Mouse (Mus musculus) layer of hippocampus, postnatal 36 days (tissue): ENCODE data around the gene Tet2. TPM values are rescaled to one million over a fixed set of nuclear protein-coding genes. Genes with fewer than 3 reads are reported as not detected.
A peak's percentile ranks its signal among the peaks of the same experiment; 100 is the strongest.
"Not testable (repeated sequence)": the region's sequence is repeated elsewhere in the genome, so short reads cannot be mapped to it uniquely, and the experiment has no call there.

ENCODE experiments used
- DNase-seq, 2 experiments: peaks; one replicate each; pipeline ENCODE4 v3.0.0; 2022
- total RNA-seq, 2 experiments: library from RNA; stranded (reverse); gene quantifications; 2 replicates each; pipeline ENCODE4 v1.2.3; 2021

The Tet2 gene
- total RNA-seq, 2 experiments from 2014 or later: 42.4 to 46.6 TPM

- no peak for DNase-seq
These were observed 1.9 kb upstream of the Tet2 start for GRCm38 (mm10) chr3:133546790-133547189.

DNA sequence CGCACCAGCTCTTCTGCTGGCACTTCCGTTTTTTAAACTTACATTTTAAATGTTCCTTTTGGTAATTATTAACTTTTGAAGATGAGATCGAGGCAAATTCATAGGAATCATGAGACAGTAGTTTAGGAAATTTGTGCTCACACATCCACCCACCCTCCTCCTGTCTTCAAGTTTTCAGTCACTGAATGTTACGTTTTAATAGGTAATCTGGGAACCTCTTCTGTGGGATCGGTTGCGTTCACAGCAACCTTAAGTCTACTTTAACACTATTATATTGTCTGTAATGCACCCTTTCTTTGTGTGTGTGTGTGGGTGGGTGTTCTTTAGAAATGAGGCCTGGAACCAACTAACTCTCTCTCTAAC lies 346 bp upstream of the Tet2 start:
- no peak for DNase-seq

- peak; percentile 86 to 89 for DNase-seq
These were observed 798 bp downstream of the Tet2 start for GRCm38 (mm10) chr3:133544131-133544550.

DNA sequence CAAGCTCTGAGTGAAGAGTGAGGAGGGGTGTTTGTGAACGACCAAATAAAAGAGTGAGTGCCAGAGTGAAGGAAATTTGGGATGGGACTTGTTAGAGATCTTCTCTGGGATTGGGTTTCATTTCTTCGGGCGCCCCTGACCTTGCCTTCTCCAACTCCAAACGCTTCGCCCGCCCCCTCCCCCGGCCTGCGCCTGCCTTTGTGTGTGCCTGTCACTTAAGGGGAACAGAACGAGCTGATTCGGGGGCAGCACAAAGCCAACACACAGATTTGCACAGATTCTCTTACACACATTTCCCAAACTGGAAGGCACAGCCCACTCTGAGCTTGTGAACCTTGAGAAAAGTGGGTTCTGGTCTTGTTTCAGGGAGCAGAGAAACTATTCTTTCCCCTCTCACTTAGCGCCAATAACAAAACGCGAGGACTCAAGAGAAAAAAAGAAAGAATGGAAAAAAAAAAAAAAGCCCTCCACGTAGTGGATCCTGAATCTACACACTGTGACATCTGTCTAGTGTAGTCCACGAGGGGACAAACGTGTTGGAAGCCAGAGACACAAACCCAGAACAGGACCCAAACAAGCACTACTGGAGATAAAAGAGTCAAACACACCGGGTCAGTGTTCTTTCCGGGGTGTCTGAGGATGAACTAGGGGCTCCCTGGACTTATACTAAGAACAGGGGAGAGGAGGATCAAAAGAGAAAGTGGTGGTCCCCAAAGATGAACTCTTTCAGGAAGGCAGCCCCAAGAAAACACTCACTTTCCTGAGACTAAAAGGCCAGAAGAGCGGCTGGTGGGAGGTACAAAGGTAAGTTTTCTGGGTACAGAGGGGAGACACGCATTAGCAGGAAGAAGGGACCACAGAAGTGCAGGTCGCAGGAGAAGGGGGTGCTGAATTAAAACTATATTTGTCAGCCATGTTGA lies 1.6 kb downstream of the Tet2 start:
- peak; percentile 31 to 56 for DNase-seq

GRCm38 (mm10) chr3:133542084-133542483 lies 2.9 kb downstream of the Tet2 start:
- no peak for DNase-seq

DNA sequence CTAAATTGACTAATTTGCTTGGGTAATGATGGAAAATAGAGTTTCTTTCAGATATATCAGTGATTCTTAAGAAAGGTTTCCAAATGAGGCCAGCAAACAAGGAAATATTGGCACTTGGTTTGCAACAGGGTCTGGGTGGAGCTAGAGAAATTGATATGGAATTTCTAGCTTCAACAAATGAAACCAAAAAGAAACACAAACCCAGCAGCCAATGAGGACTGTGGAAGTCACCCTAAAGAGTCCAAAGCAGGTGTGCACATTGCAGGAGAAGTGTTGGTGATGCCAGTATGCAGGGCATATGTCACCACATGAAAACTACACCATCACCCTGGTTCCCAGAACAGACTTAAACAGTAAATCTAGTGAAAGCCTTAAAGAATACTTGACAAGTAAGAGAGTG lies 3.9 kb downstream of the Tet2 start:
- no peak for DNase-seq

GRCm38 (mm10) chr3:133539991-133540390 lies 4.9 kb downstream of the Tet2 start:
- no peak for DNase-seq

DNA sequence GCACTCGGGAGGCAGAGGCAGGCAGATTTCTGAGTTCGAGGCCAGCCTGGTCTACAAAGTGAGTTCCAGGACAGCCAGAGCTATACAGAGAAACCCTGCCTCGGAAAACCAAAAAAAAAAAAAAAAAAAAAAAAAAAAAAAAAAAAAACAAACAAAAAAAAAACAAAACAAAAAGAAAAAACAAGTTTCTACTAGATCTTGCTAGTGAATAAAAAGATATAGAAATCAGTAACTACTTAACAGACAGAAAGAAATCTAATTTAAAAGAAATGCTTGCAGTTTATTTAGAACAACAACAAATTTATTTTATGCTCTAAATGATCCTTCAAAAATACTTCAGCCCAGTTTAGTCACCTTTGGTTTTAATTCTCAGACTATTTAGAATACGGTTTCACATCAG lies 6.4 kb downstream of the Tet2 start:
- not testable (repeated sequence) for DNase-seq

- no peak for DNase-seq
These were observed 9.3 kb downstream of the Tet2 start for GRCm38 (mm10) chr3:133535644-133536043.

- DNase-seq: no peak
These were observed 10.9 kb downstream of the Tet2 start for GRCm38 (mm10) chr3:133534066-133534465.

DNA sequence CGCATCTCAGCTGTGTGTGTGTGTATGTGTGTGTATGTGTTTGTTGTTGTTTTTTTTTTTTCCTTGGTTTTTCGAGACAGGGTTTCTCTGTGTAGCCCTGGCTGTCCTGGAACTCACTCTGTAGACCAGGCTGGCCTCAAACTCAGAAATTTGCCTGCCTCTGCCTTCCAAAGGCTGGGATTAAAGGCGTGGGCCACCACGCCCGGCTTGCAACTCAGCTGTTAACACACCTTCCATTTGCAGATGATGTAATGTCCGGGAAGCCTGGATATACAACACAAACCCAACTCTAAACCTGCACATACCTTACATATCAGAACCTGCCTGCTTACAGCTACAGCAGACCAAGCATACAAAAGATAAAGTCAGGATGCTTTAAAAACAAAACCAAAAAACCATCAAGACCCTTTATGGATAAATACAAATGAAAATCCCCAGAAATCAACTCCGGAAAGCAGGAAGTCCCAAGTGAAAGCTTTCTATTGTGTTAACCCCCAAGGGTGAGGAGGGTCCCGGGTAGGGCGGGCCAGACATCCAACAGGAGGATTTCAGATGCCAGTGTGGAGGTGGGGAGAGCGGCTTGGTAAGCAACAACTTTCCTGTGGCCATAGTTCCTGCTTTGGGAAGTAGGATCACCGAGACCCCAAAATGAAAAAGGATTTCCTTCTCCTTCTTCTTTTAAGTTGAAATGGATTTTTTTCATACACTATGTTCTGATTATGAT lies 11.5 kb downstream of the Tet2 start:
- no peak for DNase-seq

GRCm38 (mm10) chr3:133532806-133533205 lies 12.1 kb downstream of the Tet2 start:
- no peak for DNase-seq

- no peak for DNase-seq
These were observed 12.7 kb downstream of the Tet2 start for GRCm38 (mm10) chr3:133532252-133532651.

DNA sequence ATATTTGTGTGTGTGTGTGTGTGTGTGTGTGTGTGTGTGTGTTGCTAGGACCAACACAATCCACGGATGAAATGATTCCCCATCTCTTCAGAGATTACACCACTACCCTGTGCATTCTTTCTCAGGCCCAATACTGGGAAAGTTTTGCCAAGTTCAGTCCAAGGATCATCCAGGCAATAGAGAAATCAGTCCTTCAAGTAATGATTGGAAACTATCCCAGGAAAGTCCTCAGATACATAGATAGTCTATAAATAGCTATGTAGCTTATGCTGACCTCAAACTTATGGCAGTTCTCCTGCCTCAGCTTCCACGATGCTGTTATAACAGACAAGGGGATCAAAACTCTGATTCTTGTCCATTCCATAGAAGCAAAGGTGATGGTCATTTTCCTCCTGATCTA lies 13.8 kb downstream of the Tet2 start:
- DNase-seq: no peak

DNA sequence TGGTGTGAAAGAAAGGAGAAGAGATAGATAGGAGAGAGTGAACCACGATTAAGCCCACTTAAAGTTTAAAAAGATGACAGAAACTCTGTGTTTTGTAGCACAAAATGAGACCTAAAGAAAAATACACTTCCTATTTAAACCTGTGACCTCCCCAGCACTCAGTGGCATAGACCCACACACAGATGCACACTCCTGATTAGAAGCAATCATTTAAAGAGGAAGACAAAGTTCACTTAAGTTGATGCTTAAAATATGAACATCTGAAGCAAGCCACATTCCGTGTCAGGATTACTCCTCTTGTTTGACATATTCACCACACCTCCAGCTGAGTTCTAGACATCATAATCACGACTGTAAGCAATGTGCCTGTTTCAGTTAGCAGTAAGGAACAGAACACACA lies 14.3 kb downstream of the Tet2 start:
- no peak for DNase-seq

DNA sequence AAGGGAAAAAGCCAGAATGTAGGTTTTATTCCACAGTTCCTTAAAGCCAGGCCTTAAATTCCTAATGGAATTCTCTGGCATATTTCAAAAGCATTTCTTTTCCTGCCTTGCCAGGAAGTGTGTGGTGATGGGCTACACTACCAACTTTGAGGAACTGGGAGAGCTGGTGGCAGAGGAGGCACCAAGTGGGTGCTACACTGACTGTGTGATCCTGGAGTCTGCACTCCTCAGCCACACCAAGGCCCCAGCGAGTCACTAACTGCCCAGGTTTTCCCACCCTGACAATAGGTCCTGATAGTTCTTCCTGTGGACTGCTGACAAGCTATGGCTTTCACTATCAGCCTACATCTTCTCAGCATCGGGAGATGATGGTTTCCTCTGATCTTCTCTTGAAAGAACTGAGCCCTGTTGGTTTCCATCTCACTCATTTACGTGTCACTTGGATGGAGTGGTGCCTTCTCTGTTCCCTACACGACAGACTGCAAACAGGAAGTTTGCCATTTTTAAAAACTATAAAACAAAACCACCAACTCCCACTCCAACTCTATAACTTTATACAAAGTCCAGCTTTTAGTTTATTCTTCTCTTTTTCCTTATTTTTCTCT lies 18.7 kb downstream of the Tet2 start:
- DNase-seq: no peak

GRCm38 (mm10) chr3:133525578-133525977 lies 19.4 kb downstream of the Tet2 start:
- no peak for DNase-seq

- no peak for DNase-seq
These were observed 20.4 kb downstream of the Tet2 start for GRCm38 (mm10) chr3:133524341-133525050.

- DNase-seq: no peak
These were observed 21.7 kb downstream of the Tet2 start for GRCm38 (mm10) chr3:133523191-133523590.

DNA sequence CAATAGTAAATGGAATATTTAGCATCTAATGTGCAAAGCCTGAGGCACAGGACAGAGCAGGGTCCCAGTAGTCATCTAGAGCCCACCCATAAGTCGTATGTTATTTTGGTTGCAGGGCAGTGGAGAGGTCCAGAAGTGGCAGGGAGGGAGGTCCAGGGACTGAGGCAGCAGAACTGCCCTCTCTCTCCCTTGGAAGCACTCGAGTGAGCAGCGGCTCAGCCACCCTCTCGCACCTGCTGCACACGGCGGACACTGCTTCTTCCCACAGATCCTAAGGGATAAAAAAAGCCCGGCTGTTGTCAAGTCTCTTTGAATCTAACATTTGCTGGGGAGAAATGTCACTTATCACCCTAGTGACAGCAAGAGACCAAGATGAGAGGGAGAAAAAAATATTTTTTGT lies 22.6 kb downstream of the Tet2 start:
- DNase-seq: no peak

- DNase-seq: no peak
These were observed 26.1 kb downstream of the Tet2 start for GRCm38 (mm10) chr3:133518801-133519200.

DNA sequence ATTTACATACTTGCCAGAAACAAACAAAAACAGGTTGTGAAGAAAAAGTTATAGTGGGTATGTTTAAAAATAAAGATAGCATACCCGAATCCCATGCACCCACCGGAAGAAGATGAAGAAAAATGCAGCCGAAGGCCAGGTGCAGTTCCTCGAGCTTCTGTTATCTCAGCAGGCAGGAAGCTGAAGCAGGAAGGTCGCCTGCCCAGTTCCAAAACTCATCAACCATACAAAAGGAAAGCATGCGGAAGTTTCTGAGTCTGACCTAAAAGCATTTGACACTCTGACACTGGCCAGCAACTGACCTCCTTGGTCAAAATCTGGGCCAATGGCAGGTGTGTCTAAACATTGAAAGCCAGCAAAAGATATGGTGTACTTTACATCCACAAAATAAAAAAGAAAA lies 26.8 kb downstream of the Tet2 start:
- DNase-seq: no peak

GRCm38 (mm10) chr3:133517406-133517805 lies 27.5 kb downstream of the Tet2 start:
- no peak for DNase-seq
